Mouse (Mus musculus) megakaryocyte, embryonic 14.5 days (primary cell): ENCODE results near the gene Gm17662.

Source experiments
- FLI1 ChIP-seq: IDR thresholded peaks from 2 replicates; pipeline ENCODE4 v1.6.1; 2012; ENCODE audit warnings: low read length, inconsistent platforms, mixed read lengths
- GATA1 ChIP-seq: IDR thresholded peaks from 3 replicates; pipeline ENCODE4 v1.6.1; 2012; ENCODE audit warnings: mixed read lengths, low read length, inconsistent platforms, borderline replicate concordance

DNA sequence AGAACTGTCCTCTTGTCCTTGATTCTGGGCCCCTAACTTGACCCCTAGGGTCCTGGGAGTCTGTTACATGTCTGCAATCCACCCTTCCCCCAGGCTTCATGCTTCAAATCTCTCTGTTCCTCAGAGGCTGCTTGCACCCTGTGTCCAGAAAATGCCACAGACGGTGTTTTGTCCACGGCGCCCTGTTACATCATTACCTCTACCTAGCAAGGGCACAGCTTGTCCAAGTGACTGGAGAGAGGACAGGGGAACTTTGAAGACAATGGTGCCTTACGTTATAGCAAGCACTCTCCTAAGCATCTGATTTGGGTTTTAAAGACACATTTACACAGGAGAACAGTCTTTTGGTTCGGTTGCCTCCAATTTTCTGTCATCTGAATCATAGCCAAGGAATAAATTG, 36.5 kb downstream of the Gm17662 start:
- TF ChIP-seq GATA1, result no peak
- TF ChIP-seq FLI1, result no peak
